Mouse (Mus musculus): Measurements from ENCODE around the gene Ptafr.

- no peak for TF ChIP-seq CTCF (IDR thresholded peaks at IDR 0.05; ENCODE audit: control insufficient read depth, insufficient read depth, insufficient replicate concordance, low read depth, low read length)
- no peak for TF ChIP-seq POLR2A (IDR thresholded peaks at IDR 0.05; ENCODE audit: control insufficient read depth, low read depth, low read length)
Observed at GRCm38 (mm10) chr4:132594191-132594590, 30.3 kb downstream of the Ptafr start.

All from testis, adult 2 months (tissue).